Mouse (Mus musculus): Measurements from ENCODE around the gene Suv39h2.

DNA sequence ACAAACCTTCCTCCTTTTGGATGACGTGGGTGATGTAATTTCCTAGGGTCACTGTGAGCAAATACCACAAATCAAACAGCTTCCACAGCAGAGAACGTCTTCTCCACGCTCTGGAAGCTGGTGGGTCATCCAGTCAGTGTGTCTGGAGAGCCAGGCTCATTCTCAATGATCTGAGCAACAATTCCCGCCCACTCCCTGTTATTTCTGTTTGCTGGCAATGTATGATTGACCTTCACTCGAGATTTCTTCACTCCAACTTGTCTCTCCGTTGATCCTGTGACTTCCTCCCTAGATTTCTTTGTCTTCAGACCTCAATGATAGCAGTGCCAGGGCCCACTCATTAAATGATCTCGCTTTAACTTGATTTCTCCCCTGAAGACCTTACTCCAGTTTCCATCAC lies 67.1 kb downstream of the Suv39h2 start:
- TF ChIP-seq CTCF (IDR thresholded peaks at IDR 0.05; ENCODE audit: borderline replicate concordance, insufficient read depth, low read length) = no peak
- TF ChIP-seq POLR2A (IDR thresholded peaks at IDR 0.05; ENCODE audit: low read depth, low read length) = no peak

Data from embryonic fibroblast, embryonic 13.5 days (primary cell).